Mouse (Mus musculus): ENCODE measurements around the gene Sec61a2.
A peak's percentile ranks its signal among the peaks of the same experiment; 100 is the strongest.

Gene Sec61a2

GRCm38 (mm10) chr2:5894843-5895570 lies at the start of gene Sec61a2:
Gene Sec61a2, minus strand, starts transcription at chr2:5895432.
- DNase-seq (ENCODE audit: low spot score in 2 of 2) = peak; percentile 84

DNA sequence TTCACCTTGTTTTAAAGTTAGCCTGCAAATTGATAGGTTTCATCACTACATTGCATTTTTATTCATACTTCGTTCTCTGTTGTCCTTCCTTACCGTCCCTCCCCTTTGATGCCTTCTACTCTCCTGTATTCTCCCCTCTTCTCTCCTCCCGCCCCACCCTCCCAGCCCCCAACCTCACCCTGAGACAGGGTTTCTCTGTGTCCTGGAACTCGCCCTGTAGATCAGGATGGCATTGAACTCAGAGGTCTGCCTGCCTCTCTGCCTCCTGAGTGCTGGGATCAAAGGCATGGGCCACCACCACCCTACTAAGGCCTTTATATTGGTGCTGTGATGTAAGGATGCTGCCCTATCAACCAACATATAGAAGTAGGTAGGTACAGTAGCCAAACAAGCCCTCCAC lies 47.8 kb upstream of the Sec61a2 start:
- no peak for DNase-seq (ENCODE audit: low spot score in 2 of 2)

GRCm38 (mm10) chr2:5942416-5943032 lies 47.3 kb upstream of the Sec61a2 start, which contains the start of gene Dhtkd1:
Gene Dhtkd1, minus strand, starts transcription at chr2:5942792.
- DNase-seq (ENCODE audit: low spot score in 2 of 2) = peak; percentile 14 to 20

DNA sequence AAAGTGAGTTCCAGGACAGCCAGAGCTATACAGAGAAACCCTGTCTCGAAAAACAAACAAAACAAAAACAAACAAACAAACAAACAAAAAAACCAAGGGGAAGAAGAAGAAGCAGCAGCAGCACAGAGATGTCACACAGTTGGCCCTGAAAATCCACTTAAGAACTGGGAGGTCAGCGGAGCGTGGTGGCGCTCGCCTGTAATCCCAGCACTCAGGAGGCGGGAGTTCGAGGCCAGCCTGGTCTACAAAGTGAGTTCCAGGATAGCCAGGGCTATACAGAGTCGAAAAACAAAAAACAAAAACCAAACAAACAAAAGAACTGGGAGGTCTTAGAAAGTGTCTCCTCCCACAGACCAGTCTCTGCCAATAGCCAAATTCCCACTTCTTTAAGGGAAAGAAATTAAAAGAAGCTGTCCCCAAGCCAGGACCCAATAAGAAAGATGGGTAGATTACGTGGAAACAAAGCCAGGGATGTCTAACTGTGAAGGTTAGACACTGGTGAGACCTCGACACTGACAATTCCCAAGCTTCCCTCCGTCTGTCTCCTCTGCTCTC lies 46.7 kb upstream of the Sec61a2 start:
- no peak for DNase-seq (ENCODE audit: low spot score in 2 of 2)

DNA sequence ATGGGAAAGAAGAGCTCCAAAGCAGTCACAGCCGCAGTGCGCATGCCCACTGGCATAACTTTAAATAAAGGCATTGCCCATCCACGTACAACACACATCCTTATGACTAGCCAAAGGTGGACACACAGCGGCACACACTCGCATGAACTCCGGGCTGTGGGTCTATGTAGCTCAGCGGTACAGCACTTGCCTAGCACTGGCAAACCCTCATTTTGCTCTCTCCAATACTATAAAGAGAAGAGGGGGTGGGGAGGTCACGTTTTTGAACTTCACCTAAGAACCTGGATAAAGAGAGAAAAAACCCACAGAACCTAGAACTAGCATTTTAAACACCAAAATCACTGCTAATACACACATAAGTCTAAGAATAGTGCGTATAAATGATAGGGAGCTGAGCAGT lies 45.7 kb upstream of the Sec61a2 start:
- no peak for DNase-seq (ENCODE audit: low spot score in 2 of 2)

- DNase-seq (ENCODE audit: low spot score in 2 of 2) = no peak
Measured at GRCm38 (mm10) chr2:5939911-5940310, 44.7 kb upstream of the Sec61a2 start.

DNA sequence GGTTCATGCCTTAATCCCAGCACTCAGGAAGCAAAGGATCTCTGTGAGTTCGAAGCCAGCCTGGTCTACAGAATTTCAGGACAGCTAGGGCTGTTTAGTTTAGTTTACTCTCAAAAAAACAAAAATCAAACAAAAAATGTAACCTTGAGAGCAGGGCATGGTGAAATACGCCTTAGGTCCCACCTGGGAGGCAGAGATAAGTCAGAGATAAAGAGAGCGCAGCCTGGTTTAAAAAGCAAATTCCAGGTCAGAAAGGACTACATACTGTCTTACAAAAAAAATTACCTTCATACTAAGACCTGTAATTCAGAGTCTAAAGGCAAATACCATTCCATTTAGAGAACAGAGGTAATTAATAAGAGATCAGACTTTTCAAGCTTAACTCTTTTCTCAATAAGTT lies 44.1 kb upstream of the Sec61a2 start:
- no peak for DNase-seq (ENCODE audit: low spot score in 2 of 2)

DNA sequence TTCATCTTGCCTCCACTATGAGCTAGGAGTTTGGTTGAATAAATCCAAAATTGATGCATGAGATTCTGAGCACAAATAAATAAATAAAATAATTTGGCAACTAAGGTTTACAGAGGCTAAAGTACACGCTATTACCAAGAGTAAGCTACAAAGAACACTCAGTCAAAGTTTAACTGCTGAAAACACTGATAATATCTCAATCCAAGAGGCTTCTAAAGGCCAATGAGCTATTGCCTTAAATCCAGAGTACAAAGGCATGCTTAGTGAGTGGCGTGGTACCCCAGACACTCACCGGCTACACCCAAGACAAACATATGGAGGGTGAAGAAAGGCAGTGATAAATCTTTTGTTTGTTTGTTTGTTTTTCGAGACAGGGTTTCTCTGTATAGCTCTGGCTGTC lies 41.3 kb upstream of the Sec61a2 start:
- DNase-seq (ENCODE audit: low spot score in 2 of 2) = no peak

- no peak for DNase-seq (ENCODE audit: low spot score in 2 of 2)
Measured at GRCm38 (mm10) chr2:5936068-5936467, 40.8 kb upstream of the Sec61a2 start.

- DNase-seq (ENCODE audit: low spot score in 2 of 2) = no peak
Measured at GRCm38 (mm10) chr2:5934936-5935335, 39.7 kb upstream of the Sec61a2 start.

DNA sequence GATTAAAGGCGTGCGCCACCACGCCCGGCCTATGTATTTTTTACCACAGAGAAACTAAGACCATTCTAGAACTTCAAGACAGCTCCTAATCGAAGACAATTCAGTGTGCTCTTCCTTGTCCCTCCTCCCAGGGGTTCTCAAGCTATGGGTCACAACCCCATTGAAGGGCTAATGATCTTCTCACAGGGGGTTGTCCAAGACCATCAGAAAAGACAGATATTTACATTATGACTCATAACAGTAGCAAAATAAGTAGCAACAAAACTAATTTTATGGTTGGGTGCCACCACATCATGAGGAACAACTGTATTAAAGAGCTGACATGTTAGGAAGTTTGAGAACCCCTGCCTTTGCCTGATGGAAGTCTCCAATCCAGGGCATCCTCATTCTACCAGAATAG lies 36.7 kb upstream of the Sec61a2 start:
- DNase-seq (ENCODE audit: low spot score in 2 of 2) = no peak

DNA sequence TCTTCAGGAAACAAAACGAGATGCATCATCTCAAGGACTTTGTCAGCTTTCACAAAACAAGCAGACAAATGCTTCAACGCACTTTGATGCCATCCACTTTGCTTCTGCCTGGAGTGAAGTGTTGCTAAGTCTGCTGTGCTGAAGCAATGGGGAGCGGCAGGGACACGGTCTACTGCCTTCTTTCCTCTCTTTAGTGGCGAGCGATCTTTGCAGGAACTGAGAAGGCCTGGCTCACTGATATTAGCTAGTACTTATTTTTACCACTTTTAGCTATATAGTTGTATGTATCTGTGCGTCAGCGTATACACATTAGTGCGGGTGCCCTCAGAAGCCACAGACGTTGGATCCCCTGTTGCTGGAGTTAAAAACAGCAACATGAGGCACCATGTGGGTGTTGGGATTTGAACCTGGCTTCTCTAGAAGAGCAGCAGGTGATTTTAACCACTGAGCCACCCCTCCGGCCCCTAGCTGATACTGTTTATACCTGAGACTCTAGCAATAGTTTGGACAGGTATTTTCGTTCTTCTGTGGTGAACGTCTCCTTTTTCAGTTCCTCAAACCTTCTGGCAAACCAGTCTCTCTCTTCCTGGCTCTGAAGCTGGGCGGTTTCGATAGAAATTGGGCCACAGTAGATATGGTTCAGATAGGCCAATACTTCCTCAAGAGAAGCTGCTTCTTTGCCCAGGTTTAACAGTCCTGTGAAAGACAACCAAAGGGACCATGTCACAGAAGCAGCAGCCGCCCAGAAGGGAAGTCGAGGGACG lies 35.2 kb upstream of the Sec61a2 start:
- DNase-seq (ENCODE audit: low spot score in 2 of 2) = no peak

DNA sequence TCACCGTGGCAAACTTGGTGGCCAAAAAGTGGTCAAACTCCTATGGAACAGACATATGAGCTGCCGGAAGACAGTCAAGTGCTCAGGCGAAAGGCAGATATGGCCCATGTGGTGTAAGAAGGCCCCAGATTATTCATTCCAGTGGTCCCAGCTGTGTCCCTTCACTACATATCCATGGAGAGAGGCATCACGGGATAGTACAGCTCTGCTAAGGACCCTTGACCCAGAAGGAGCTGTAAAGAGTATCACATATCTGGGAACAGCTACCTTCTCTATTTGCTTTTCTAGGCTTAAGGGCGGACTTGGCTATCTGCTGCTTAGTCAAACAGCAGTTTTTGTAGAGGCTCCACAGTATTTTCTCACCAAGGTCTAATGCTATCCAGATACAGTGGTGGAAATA lies 34.6 kb upstream of the Sec61a2 start:
- no peak for DNase-seq (ENCODE audit: low spot score in 2 of 2)

GRCm38 (mm10) chr2:5927481-5927880 lies 32.2 kb upstream of the Sec61a2 start:
- DNase-seq (ENCODE audit: low spot score in 2 of 2) = no peak

DNA sequence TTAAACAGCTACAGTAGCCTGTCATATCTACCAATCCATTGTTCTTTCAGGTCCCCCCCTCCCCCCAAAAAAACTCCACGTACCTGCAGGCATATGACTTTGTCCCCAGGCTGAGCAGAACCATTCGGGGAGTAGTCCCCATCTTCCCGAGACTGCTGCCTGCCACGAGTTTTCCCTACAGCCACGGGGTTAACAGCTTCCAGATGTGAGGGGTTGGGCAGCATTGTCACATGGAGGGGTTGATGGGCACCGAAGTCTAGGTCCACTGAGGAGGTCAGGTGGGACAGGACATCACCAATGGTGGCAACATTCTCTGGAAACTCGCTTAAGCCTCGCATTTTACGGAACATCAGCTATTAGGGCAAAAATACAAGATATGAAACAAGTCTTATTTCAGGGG lies 28.6 kb upstream of the Sec61a2 start:
- DNase-seq (ENCODE audit: low spot score in 2 of 2) = no peak

- no peak for DNase-seq (ENCODE audit: low spot score in 2 of 2)
Measured at GRCm38 (mm10) chr2:5922823-5923222, 27.6 kb upstream of the Sec61a2 start.

DNA sequence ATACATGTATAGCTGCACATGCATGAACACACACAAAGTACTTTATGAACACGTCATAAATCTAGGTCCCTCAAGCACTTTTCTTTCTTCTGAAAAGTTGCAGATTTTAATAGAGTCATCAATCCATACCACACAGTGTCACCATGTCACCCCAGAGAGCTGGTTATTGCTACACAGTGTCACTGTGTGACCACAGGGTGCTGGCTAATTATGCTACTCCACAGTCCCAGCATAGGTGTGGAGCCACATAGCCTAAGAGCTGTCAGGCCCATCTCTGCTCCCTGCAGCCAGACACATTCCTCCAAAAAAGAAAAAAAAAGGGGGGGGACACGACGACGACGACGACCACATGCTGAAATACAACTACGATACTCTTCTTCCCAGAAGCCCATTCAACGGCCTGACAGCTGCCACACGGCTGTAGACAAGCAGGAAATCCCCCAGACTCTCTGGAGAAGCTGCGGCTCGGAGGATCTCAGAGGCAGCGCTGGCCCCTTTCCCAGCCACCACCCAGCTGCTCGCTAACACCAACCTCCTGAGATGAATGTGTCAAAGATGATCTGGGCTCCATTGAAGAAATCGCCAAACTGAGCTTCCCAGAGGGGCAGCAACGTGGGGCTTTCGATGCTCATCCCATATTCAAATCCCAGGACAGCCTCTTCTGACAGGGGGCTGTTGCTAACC lies 16.2 kb upstream of the Sec61a2 start:
- no peak for DNase-seq (ENCODE audit: low spot score in 2 of 2)

- DNase-seq (ENCODE audit: low spot score in 2 of 2) = peak in 1 of 2 experiments; percentile 48
Measured at GRCm38 (mm10) chr2:5906625-5907024, 11.4 kb upstream of the Sec61a2 start.

GRCm38 (mm10) chr2:5906092-5906491 lies 10.9 kb upstream of the Sec61a2 start:
- DNase-seq (ENCODE audit: low spot score in 2 of 2) = no peak

GRCm38 (mm10) chr2:5900145-5900544 lies 4.9 kb upstream of the Sec61a2 start:
- DNase-seq (ENCODE audit: low spot score in 2 of 2) = peak in 1 of 2 experiments; percentile 28

GRCm38 (mm10) chr2:5894296-5894695 lies 936 bp downstream of the Sec61a2 start:
- DNase-seq (ENCODE audit: low spot score in 2 of 2) = no peak

DNA sequence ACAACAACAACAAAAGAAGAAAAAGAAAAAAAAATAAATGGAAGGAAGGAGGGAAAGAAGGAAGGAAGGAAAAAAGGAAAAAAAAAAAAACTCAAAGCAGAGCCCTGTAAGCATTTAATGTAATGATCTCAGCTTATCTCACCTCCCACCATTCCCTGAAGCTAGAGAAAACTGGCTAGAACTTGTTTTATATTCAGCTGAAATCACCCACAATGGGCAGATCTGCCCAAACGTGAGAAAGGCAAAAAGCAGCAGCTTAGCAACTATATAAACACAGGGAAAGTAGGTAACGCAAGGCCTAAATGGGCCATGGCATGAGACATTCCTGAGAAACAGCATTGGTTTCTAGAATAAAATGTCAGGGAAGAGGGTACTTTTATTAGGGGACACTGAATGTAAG lies 5.8 kb downstream of the Sec61a2 start:
- no peak for DNase-seq (ENCODE audit: low spot score in 2 of 2)

Data from thymus, postnatal 10 days (tissue).